Mouse (Mus musculus): ENCODE data around the gene Zfp574. TPM values are rescaled to one million over a fixed set of nuclear protein-coding genes. Genes with fewer than 3 reads are reported as not detected.
"Not testable (repeated sequence)": the region's sequence is repeated elsewhere in the genome, so short reads cannot be mapped to it uniquely, and the experiment has no call there.

The Zfp574 gene
- polyA plus RNA-seq, 1 experiment from 2014 or later, result 24.1 TPM

GRCm38 (mm10) chr7:25044599-25044998 is 27.8 kb upstream of the Zfp574 start:
- H3K36me3 ChIP-seq (ENCODE audit: control insufficient read depth, insufficient read depth, low read length), result peaks cover 73% of the 10 kb centered on the region
- 95% methylated on average over 7 of the region's 7 CpGs for WGBS
- H3K9ac ChIP-seq (ENCODE audit: low read depth, low read length); DNase-seq (ENCODE audit: low spot score); H3K4me2 ChIP-seq (ENCODE audit: low read depth, low read length); H3K27ac ChIP-seq (replicated peaks; ENCODE audit: low read depth, low read length); ATAC-seq (ENCODE audit: low read depth); H3K4me1 ChIP-seq (ENCODE audit: control insufficient read depth, insufficient read depth, low read length); H3K9me3 ChIP-seq (ENCODE audit: control insufficient read depth, low read length); H3K27me3 ChIP-seq (replicated peaks; ENCODE audit: control insufficient read depth, insufficient read depth, low read length); H3K4me3 ChIP-seq (ENCODE audit: low read depth, low read length): not testable (repeated sequence)

- no peak for DNase-seq (ENCODE audit: low spot score)
- H3K27me3 ChIP-seq (replicated peaks; ENCODE audit: control insufficient read depth, insufficient read depth, low read length), result no peaks in the 10 kb centered on the region
- no peak overlapping the region for H3K4me3 ChIP-seq (ENCODE audit: low read depth, low read length)
- H3K9ac ChIP-seq (ENCODE audit: low read depth, low read length), result no peak overlapping the region
- 91% methylated on average over 8 of the region's 8 CpGs for WGBS
- H3K9me3 ChIP-seq (ENCODE audit: control insufficient read depth, low read length), result no peaks in the 10 kb centered on the region
- H3K4me1 ChIP-seq (ENCODE audit: control insufficient read depth, insufficient read depth, low read length), result no peaks in the 10 kb centered on the region
- peaks cover 76% of the 10 kb centered on the region for H3K36me3 ChIP-seq (ENCODE audit: control insufficient read depth, insufficient read depth, low read length)
- no peak overlapping the region for H3K27ac ChIP-seq (replicated peaks; ENCODE audit: low read depth, low read length)
- H3K4me2 ChIP-seq (ENCODE audit: low read depth, low read length), result no peak overlapping the region
- no peak for ATAC-seq (ENCODE audit: low read depth)
Measured at GRCm38 (mm10) chr7:25047363-25047762, 25.0 kb upstream of the Zfp574 start.

GRCm38 (mm10) chr7:25049295-25049930 is 23.0 kb upstream of the Zfp574 start:
- no peak for ATAC-seq (ENCODE audit: low read depth)
- Histone ChIP-seq H3K4me1 (ENCODE audit: control insufficient read depth, insufficient read depth, low read length) (no peaks in the 10 kb centered on the region), H3K4me3 (ENCODE audit: low read depth, low read length) (no peak overlapping the region), H3K9me3 (ENCODE audit: control insufficient read depth, low read length) (no peaks in the 10 kb centered on the region), H3K4me2 (ENCODE audit: low read depth, low read length) (no peak overlapping the region), H3K9ac (ENCODE audit: low read depth, low read length) (no peak overlapping the region), H3K36me3 (ENCODE audit: control insufficient read depth, insufficient read depth, low read length) (peaks cover 76% of the 10 kb centered on the region), H3K27ac (replicated peaks; ENCODE audit: low read depth, low read length) (no peak overlapping the region), H3K27me3 (replicated peaks; ENCODE audit: control insufficient read depth, insufficient read depth, low read length) (no peaks in the 10 kb centered on the region)
- whole genome bisulfite sequencing, result 86% methylated on average over 16 of the region's 16 CpGs
- DNase-seq (ENCODE audit: low spot score), result no peak

GRCm38 (mm10) chr7:25052587-25052986 is 19.8 kb upstream of the Zfp574 start:
- H3K4me2 ChIP-seq (ENCODE audit: low read depth, low read length), result no peak overlapping the region
- no peak overlapping the region for H3K27ac ChIP-seq (replicated peaks; ENCODE audit: low read depth, low read length)
- 89% methylated on average over 3 of the region's 3 CpGs for WGBS
- peaks cover 79% of the 10 kb centered on the region for H3K36me3 ChIP-seq (ENCODE audit: control insufficient read depth, insufficient read depth, low read length)
- H3K9me3 ChIP-seq (ENCODE audit: control insufficient read depth, low read length), result no peaks in the 10 kb centered on the region
- H3K4me3 ChIP-seq (ENCODE audit: low read depth, low read length), result no peak overlapping the region
- DNase-seq (ENCODE audit: low spot score) (no peak), ATAC-seq (ENCODE audit: low read depth) (no peak)
- H3K9ac ChIP-seq (ENCODE audit: low read depth, low read length), result no peak overlapping the region
- H3K4me1 ChIP-seq (ENCODE audit: control insufficient read depth, insufficient read depth, low read length), result no peaks in the 10 kb centered on the region
- H3K27me3 ChIP-seq (replicated peaks; ENCODE audit: control insufficient read depth, insufficient read depth, low read length), result no peaks in the 10 kb centered on the region

GRCm38 (mm10) chr7:25056951-25057350 is 15.4 kb upstream of the Zfp574 start:
- WGBS, result 79% methylated on average over 4 of the region's 4 CpGs

GRCm38 (mm10) chr7:25057888-25058287 is 14.5 kb upstream of the Zfp574 start:
- no peak for DNase-seq (ENCODE audit: low spot score)
- no peaks in the 10 kb centered on the region for H3K9me3 ChIP-seq (ENCODE audit: control insufficient read depth, low read length)
- peaks cover 97% of the 10 kb centered on the region for H3K36me3 ChIP-seq (ENCODE audit: control insufficient read depth, insufficient read depth, low read length)
- WGBS, result 93% methylated on average over 5 of the region's 5 CpGs
- ATAC-seq (ENCODE audit: low read depth), result no peak
- no peak overlapping the region for H3K4me2 ChIP-seq (ENCODE audit: low read depth, low read length)
- no peak overlapping the region for H3K4me3 ChIP-seq (ENCODE audit: low read depth, low read length)
- H3K27ac ChIP-seq (replicated peaks; ENCODE audit: low read depth, low read length), result no peak overlapping the region
- H3K4me1 ChIP-seq (ENCODE audit: control insufficient read depth, insufficient read depth, low read length), result no peaks in the 10 kb centered on the region
- no peak overlapping the region for H3K9ac ChIP-seq (ENCODE audit: low read depth, low read length)
- no peaks in the 10 kb centered on the region for H3K27me3 ChIP-seq (replicated peaks; ENCODE audit: control insufficient read depth, insufficient read depth, low read length)

More at GRCm38 (mm10) chr7:25056951-25057350, 15.4 kb upstream of the Zfp574 start:
- Histone ChIP-seq H3K4me2 (ENCODE audit: low read depth, low read length) (no peak overlapping the region), H3K4me1 (ENCODE audit: control insufficient read depth, insufficient read depth, low read length) (no peaks in the 10 kb centered on the region), H3K27ac (replicated peaks; ENCODE audit: low read depth, low read length) (no peak overlapping the region), H3K27me3 (replicated peaks; ENCODE audit: control insufficient read depth, insufficient read depth, low read length) (no peaks in the 10 kb centered on the region), H3K36me3 (ENCODE audit: control insufficient read depth, insufficient read depth, low read length) (peaks cover 95% of the 10 kb centered on the region), H3K4me3 (ENCODE audit: low read depth, low read length) (no peak overlapping the region), H3K9ac (ENCODE audit: low read depth, low read length) (no peak overlapping the region), H3K9me3 (ENCODE audit: control insufficient read depth, low read length) (no peaks in the 10 kb centered on the region)
- ATAC-seq (ENCODE audit: low read depth) (no peak), DNase-seq (ENCODE audit: low spot score) (no peak)

- no peak overlapping the region for H3K27ac ChIP-seq (replicated peaks; ENCODE audit: low read depth, low read length)
- H3K4me1 ChIP-seq (ENCODE audit: control insufficient read depth, insufficient read depth, low read length), result no peaks in the 10 kb centered on the region
- H3K27me3 ChIP-seq (replicated peaks; ENCODE audit: control insufficient read depth, insufficient read depth, low read length), result no peaks in the 10 kb centered on the region
- ATAC-seq (ENCODE audit: low read depth), result no peak
- no peak overlapping the region for H3K4me3 ChIP-seq (ENCODE audit: low read depth, low read length)
- H3K9ac ChIP-seq (ENCODE audit: low read depth, low read length), result no peak overlapping the region
- H3K4me2 ChIP-seq (ENCODE audit: low read depth, low read length), result no peak overlapping the region
- 90% methylated on average over 8 of the region's 8 CpGs for WGBS
- H3K9me3 ChIP-seq (ENCODE audit: control insufficient read depth, low read length), result no peaks in the 10 kb centered on the region
- DNase-seq (ENCODE audit: low spot score), result no peak
- peaks cover 97% of the 10 kb centered on the region for H3K36me3 ChIP-seq (ENCODE audit: control insufficient read depth, insufficient read depth, low read length)
Measured at GRCm38 (mm10) chr7:25058394-25058793, 14.0 kb upstream of the Zfp574 start.

- Histone ChIP-seq H3K27ac (replicated peaks; ENCODE audit: low read depth, low read length) (no peak overlapping the region), H3K4me1 (ENCODE audit: control insufficient read depth, insufficient read depth, low read length) (no peaks in the 10 kb centered on the region), H3K36me3 (ENCODE audit: control insufficient read depth, insufficient read depth, low read length) (peaks cover 97% of the 10 kb centered on the region), H3K4me2 (ENCODE audit: low read depth, low read length) (no peak overlapping the region), H3K27me3 (replicated peaks; ENCODE audit: control insufficient read depth, insufficient read depth, low read length) (no peaks in the 10 kb centered on the region), H3K9ac (ENCODE audit: low read depth, low read length) (no peak overlapping the region), H3K4me3 (ENCODE audit: low read depth, low read length) (no peak overlapping the region), H3K9me3 (ENCODE audit: control insufficient read depth, low read length) (no peaks in the 10 kb centered on the region)
- WGBS, result 88% methylated on average over 13 of the region's 14 CpGs
- DNase-seq (ENCODE audit: low spot score) (no peak), ATAC-seq (ENCODE audit: low read depth) (no peak)
Measured at GRCm38 (mm10) chr7:25058836-25059235, 13.5 kb upstream of the Zfp574 start.

GRCm38 (mm10) chr7:25063346-25063745 is 9.0 kb upstream of the Zfp574 start:
- H3K9me3 ChIP-seq (ENCODE audit: control insufficient read depth, low read length), result no peaks in the 10 kb centered on the region
- H3K36me3 ChIP-seq (ENCODE audit: control insufficient read depth, insufficient read depth, low read length), result peaks cover 95% of the 10 kb centered on the region
- no peaks in the 10 kb centered on the region for H3K27me3 ChIP-seq (replicated peaks; ENCODE audit: control insufficient read depth, insufficient read depth, low read length)
- ATAC-seq (ENCODE audit: low read depth) (no peak), DNase-seq (ENCODE audit: low spot score) (no peak)
- H3K27ac ChIP-seq (replicated peaks; ENCODE audit: low read depth, low read length), result no peak overlapping the region
- no peak overlapping the region for H3K4me2 ChIP-seq (ENCODE audit: low read depth, low read length)
- H3K4me3 ChIP-seq (ENCODE audit: low read depth, low read length), result no peak overlapping the region
- 91% methylated on average over 6 of the region's 6 CpGs for WGBS
- H3K9ac ChIP-seq (ENCODE audit: low read depth, low read length), result no peak overlapping the region
- no peaks in the 10 kb centered on the region for H3K4me1 ChIP-seq (ENCODE audit: control insufficient read depth, insufficient read depth, low read length)

All from embryonic facial prominence, embryonic 14.5 days (tissue).